Mouse (Mus musculus) bone marrow macrophage, adult 2 months (primary cell): Measurements from ENCODE around the gene Racgap1. TPM values are rescaled to one million over a fixed set of nuclear protein-coding genes. Genes with fewer than 3 reads are reported as not detected.

Source experiments
- H3K27ac ChIP-seq: 2 replicates; pipeline ENCODE4 v1.5.1; 2012; ENCODE audit warnings: low read depth, low read length; ENCODE audit not compliant: insufficient read depth
- H3K4me1 ChIP-seq: 2 replicates; pipeline ENCODE4 v1.6.1; 2012; ENCODE audit warnings: low read length; ENCODE audit not compliant: control insufficient read depth, insufficient read depth
- H3K4me3 ChIP-seq: 2 replicates; pipeline ENCODE4 v1.5.1; 2012; ENCODE audit warnings: mild to moderate bottlenecking, low read length, moderate library complexity; ENCODE audit not compliant: insufficient read depth
- CTCF ChIP-seq: IDR thresholded peaks from 2 replicates; pipeline ENCODE4 v1.5.1; 2012; ENCODE audit warnings: low read depth, mild to moderate bottlenecking, low read length, moderate library complexity
- POLR2A ChIP-seq: IDR thresholded peaks from 2 replicates; pipeline ENCODE4 v1.6.1; 2012; ENCODE audit warnings: mild to moderate bottlenecking, low read depth, low read length, borderline replicate concordance
- polyA plus RNA-seq: library from polyadenylated mRNA; stranded (reverse); fragments of >200 nt; gene quantifications from 2 replicates; pipeline ENCODE4 v1.2.4, GENCODE M21; 2012; ENCODE audit not compliant: missing spikeins, insufficient read depth, insufficient read length

Gene Racgap1
- polyA plus RNA-seq, 1 experiment: 56.8 TPM

DNA sequence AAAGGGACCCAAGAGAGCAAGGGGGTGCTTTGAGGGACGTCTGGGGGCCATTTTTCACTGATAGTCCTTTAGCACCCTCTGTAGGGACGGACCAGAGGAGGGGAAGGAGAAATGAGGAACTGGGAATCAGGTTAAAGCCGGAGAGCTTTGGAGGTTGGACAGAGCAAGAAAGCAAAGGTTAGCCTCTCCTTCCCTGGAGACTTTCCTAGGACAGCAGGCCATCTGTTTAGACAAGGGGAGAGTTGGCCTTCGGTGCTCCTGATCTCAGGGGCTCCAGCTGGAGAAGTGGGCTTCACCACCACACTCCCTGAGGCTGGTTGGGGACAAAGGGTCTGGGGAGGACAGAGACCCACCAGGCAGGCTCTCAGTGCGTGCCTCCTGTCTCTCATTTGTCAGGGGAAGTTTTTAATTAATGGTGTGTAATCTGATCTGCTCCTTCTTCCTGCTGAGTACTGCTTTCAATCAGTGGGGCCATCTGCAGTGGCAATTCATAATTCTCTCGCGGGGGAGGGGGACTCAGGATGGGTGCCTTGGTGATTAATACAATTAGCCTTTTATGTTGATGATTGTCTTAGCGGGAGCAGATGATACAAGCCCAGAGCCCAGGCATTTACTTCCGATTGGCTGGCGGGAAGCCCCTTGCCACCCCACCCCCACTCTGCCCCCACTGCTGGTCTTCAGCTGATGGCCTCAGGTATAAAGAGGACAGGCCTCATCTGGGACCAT, 43.9 kb downstream of the Racgap1 start:
- H3K4me1 ChIP-seq: no peaks in the 10 kb centered on the region
- H3K27ac ChIP-seq: no peak overlapping the region
- TF ChIP-seq CTCF (no peak), POLR2A (no peak)
- no peak overlapping the region for H3K4me3 ChIP-seq

DNA sequence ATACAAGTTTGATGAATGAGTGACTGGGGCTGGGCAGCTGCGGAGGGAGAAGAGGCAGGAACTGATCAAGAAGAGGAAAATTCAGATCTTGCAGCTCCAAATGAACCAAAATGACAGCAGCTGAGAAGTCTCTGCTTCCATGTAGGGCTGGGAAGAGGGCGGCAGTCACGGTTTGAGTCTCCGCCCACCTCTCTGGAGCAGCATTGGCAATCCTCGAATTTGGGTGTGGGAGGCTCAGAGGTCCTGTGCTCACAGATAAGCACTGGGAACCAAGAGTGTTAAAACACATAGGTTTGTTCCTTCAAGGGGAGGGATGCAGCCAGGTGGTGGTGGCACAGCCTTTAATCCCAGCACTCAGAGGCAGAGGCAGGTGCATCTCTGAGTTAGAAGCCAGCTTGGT, 44.9 kb downstream of the Racgap1 start:
- no peak overlapping the region for H3K4me3 ChIP-seq
- H3K27ac ChIP-seq: no peak overlapping the region
- H3K4me1 ChIP-seq: no peaks in the 10 kb centered on the region
- TF ChIP-seq CTCF: no peak
- TF ChIP-seq POLR2A: no peak

DNA sequence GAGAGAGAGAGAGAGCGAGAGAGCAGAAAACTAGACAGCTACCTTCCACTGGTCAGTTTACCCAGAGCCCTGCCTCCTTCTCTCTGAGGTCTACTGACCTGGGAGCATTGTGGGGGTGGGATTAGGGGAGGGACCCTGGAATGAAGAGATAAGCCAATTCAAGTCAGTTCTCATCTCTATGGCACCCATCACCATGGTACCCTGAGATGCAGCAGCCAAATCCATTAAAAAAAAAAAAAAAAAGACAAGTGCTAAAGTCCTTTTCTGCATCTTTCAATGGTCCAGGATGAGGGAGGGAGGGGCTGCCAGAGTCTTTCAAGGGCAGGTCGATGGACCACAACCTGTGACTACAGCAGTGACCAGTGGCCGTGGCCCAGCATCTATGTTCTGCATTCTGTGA, 45.9 kb downstream of the Racgap1 start:
- Histone ChIP-seq H3K4me1 (no peaks in the 10 kb centered on the region), H3K4me3 (no peak overlapping the region), H3K27ac (no peak overlapping the region)
- no peak for TF ChIP-seq CTCF

DNA sequence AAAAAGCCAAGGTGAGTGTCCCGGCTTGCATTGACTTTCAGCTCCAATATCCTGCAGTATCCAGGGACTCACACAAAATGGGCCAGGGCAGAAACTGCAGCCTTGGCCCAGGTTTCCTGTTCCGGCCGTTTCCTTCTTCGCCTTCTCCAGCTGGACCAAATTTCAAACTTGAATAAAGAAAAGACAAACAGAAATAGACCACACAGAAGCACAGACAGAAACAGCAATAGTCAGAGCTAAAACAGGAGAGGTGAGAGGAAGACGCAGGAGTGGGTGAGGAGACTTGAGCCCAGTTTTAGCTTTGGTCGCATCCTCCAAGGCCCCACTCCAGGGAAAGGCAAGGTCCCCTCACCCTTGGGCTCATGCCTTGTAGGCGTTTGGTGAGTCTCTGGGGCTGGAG, 48.2 kb downstream of the Racgap1 start:
- Histone ChIP-seq H3K27ac (no peak overlapping the region), H3K4me1 (no peaks in the 10 kb centered on the region), H3K4me3 (no peak overlapping the region)
- TF ChIP-seq POLR2A (no peak), CTCF (no peak)

DNA sequence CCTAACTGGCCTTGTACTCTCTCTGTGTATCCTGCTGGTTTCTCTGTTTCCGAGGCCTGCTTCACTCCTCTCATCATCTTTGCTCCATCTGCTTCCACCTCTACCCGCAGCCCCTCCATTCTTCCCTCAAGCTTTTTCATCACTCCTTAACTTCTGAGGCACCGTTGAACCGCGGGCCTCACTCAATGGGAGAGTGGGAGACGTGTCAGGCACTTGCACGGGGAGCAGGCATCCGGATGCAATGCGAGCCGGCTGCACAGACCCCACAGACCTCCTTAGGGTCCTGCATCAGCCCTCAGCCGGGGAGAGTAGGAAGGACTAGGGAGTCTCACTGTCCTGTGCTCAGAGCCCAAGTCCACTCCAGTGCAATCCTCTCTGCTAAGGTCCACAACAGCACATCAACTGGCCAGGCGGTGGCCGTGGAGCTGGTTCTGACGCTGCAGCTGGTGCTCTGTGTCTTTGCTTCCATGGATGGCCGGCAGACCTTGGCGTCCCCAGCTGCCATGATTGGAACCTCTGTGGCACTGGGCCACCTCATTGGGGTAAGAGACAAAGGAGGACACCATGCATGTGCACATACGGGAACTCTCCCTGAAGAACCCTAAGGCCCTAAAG, 49.1 kb downstream of the Racgap1 start:
- Histone ChIP-seq H3K4me3 (no peak overlapping the region), H3K27ac (no peak overlapping the region), H3K4me1 (no peaks in the 10 kb centered on the region)
- no peak for TF ChIP-seq POLR2A
- TF ChIP-seq CTCF: no peak

DNA sequence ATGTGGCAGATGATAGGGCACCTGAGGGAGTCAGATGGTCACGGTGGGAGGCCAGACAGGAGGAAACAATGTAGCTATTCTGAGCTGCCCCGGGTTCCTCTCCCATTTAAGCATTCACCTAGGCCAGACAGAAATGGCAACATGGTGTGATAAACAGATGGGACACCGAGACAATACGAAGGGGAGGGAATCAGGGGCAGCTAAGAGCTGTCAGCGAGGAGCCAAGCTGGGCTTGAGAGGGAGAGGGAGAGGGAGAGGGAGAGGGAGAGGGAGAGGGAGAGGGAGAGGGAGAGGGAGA, 49.7 kb downstream of the Racgap1 start:
- Histone ChIP-seq H3K27ac (no peak overlapping the region), H3K4me1 (no peaks in the 10 kb centered on the region), H3K4me3 (no peak overlapping the region)
- no peak for TF ChIP-seq POLR2A
- no peak for TF ChIP-seq CTCF

DNA sequence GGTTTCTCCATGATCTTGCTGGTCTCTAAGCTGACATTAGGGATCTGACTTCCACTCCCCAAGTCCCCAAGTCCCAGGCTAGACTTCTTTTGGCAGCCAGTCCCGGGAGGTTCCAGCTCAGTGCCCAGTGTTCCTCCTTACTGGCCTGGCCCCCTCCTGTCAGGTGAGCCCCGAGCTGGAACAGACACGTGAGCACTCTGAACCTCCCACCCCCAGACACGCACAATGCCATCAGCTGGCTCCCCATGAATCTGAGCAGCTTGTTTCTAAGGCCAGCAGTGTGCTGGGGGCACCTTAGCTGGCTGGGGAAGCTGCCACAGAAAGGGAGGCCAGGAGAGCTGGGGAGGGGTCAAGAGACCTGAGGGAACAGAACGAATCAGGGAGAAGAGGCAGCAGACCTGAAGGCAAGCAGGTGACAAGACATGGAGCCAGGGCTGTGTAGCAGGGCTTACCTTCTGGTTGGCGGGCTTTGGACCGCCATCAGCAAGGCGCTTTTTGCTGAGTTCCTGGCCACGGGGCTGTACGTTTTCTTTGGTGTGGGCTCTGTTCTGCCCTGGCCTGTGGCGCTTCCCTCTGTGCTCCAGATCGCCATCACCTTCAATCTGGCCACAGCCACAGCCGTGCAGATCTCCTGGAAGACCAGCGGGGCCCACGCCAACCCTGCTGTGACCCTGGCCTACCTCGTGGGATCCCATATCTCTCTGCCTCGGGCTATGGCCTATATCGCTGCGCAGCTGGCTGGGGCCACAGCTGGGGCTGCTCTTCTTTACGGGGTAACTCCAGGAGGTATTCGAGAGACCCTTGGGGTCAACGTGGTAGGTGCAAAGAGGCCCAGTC, 50.3 kb downstream of the Racgap1 start, which contains the start of gene Aqp6:
Aqp6 (plus strand) TSS at position 415 of the 837 bp plus-strand sequence.
- H3K4me1 ChIP-seq: no peaks in the 10 kb centered on the region
- TF ChIP-seq CTCF: no peak
- no peak for TF ChIP-seq POLR2A
- no peak within 1 kb of the TSS for H3K27ac ChIP-seq
- no peak within 1 kb of the TSS for H3K4me3 ChIP-seq

DNA sequence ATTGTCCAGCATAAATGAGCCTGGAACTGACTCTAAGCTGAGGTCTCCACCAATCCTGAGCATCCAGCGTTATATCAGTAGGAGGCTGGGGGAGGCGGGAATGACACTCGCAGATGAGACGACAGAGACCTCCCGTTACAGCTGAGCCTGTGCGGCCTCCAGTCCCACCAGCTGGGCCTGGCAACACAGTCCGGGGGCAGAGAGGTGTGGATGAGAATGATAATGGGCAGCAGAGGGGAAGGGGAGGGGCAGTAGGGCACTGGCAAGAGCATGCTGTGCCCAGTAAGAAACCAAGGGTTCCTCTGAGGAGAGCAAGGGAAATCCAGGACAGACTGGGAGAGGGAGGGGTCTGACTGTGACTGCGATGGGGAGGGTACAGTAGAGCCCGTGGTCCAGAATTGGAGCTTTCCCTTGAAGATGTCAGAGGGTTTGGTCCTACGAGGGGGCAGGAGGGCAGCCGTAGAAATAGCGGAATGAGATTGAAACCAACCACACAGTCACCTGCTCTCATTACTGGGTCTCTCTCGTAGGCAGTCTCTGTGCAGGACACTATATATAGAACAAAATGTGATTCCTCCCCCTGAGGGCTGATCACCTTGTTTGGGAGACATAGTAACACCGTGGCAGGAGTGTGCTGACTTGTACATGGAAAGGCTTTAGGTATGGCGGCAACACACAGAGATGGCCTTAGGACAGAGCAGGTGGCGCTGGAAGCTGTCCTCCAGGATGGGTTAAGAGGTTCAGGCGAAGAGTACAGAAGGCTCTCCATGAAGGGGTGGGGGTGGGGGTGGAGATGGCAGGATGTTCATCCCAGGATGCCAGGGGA, 52.0 kb downstream of the Racgap1 start:
- Histone ChIP-seq H3K4me3 (no peak overlapping the region), H3K4me1 (no peaks in the 10 kb centered on the region), H3K27ac (no peak overlapping the region)
- TF ChIP-seq CTCF: no peak
- no peak for TF ChIP-seq POLR2A

DNA sequence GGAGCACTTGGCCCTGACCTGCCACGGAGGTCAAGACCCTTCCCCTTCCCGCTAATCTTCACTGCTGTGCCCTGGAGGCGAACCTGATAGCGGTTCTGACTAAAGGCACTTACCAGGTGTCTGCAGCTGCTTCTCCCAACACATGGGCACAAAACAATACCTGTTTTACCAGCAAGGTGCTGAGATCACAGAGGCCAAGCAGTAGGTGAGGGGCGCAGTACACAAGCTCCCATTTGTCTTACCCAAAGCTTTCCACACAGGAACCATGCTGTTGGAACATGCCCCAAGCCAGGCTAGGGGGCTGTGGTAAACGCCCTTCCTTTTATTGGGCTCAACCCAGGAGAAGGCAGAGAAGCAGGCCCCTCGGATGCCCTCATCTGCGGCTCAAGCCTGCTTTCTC, 53.9 kb downstream of the Racgap1 start:
- no peaks in the 10 kb centered on the region for H3K4me1 ChIP-seq
- TF ChIP-seq CTCF: no peak
- H3K27ac ChIP-seq: no peak overlapping the region
- no peak overlapping the region for H3K4me3 ChIP-seq
